Mouse (Mus musculus) embryonic facial prominence, embryonic 11.5 days (tissue): Measurements from ENCODE around the gene Grm8. TPM values are rescaled to one million over a fixed set of nuclear protein-coding genes. Genes with fewer than 3 reads are reported as not detected.

Experiments
- ATAC-seq: fragments of 200-750 bp; cut with Nextera tagmentation; replicated peaks from 2 replicates; pipeline ENCODE4 v1.8.0; 2017; ENCODE audit warnings: low read depth; ENCODE audit not compliant: insufficient number of reproducible peaks, low FRiP score, low TSS enrichment
- DNase-seq: peaks from one replicate; pipeline ENCODE4 v3.0.0-alpha.2; 2015; ENCODE audit warnings: low spot score
- H3K27ac ChIP-seq: fragments of 300-500 bp; sonication (generic); replicated peaks from 2 replicates; pipeline ENCODE4 v1.5.1; 2014; ENCODE audit warnings: mild to moderate bottlenecking, low read depth, low read length, control low read depth
- H3K27me3 ChIP-seq: fragments of 300-500 bp; sonication (generic); 2 replicates; pipeline ENCODE4 v1.6.1; 2014; ENCODE audit warnings: mild to moderate bottlenecking, low read length, moderate library complexity, mixed read lengths; ENCODE audit not compliant: control insufficient read depth, insufficient read depth
- H3K36me3 ChIP-seq: fragments of 300-500 bp; sonication (generic); replicated peaks from 2 replicates; pipeline ENCODE4 v1.6.1; 2014; ENCODE audit warnings: low read depth, mild to moderate bottlenecking, low read length, moderate library complexity, mixed read lengths; ENCODE audit not compliant: control insufficient read depth, insufficient read depth
- H3K4me1 ChIP-seq: fragments of 300-500 bp; sonication (generic); 2 replicates; pipeline ENCODE4 v1.6.1; 2014; ENCODE audit warnings: low read length, mixed read lengths; ENCODE audit not compliant: control insufficient read depth, insufficient read depth
- H3K4me2 ChIP-seq: fragments of 300-500 bp; sonication (generic); 2 replicates; pipeline ENCODE4 v1.6.1; 2014; ENCODE audit warnings: low read depth, mild to moderate bottlenecking, control low read depth, low read length, moderate library complexity
- H3K4me3 ChIP-seq: fragments of 300-500 bp; sonication (generic); 2 replicates; pipeline ENCODE4 v1.5.1; 2014; ENCODE audit warnings: low read depth, low read length, control low read depth
- H3K9ac ChIP-seq: fragments of 300-500 bp; sonication (generic); replicated peaks from 2 replicates; pipeline ENCODE4 v1.6.1; 2014; ENCODE audit warnings: mild to moderate bottlenecking, control low read depth, low read length
- H3K9me3 ChIP-seq: fragments of 300-500 bp; sonication (generic); replicated peaks from 2 replicates; pipeline ENCODE4 v1.6.1; 2016; ENCODE audit warnings: mild to moderate bottlenecking, low read length, inconsistent platforms, mixed read lengths; ENCODE audit not compliant: control insufficient read depth
- WGBS: fragments of 180-500 bp; shearing (Covaris S2); extraction: QIAGEN DNeasy Blood & Tissue Kit; methylation state at CpG from one replicate; pipeline ENCODE4 v1.1.7; 2014; 5-methylcytosine and 5-hydroxymethylcytosine counted together
- polyA plus RNA-seq: library from polyadenylated mRNA; unstranded; fragments of >200 nt; fragmentation: Nextera tagmentation; extraction: Ambion mirVana; gene quantifications from 2 replicates; pipeline ENCODE4 v1.2.1, GENCODE M21; 2014

Grm8 gene
- polyA plus RNA-seq, 1 experiment from 2014 or later = 1.2 TPM

DNA sequence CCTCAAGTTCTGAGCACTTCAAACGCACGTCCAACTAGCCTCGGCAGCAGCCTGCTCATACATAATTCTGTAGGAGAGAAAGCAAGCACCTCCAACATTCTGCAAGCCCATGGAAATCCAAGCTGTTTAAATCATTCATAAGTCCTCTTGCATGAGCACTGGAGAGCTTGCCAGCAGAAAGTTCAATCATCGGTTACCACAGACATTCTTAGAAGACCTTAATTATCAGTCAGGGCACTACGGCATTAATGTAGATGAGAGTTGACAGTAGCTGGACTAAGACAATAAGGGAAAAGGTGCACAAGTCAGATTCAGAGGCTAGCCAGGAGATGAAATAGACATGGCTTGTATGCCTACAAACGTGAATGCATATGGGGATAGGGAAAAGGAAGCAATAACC is 42.5 kb downstream of the Grm8 start:
- ATAC-seq (no peak), DNase-seq (no peak)
- H3K27ac ChIP-seq = no peak overlapping the region
- no peaks in the 10 kb centered on the region for H3K36me3 ChIP-seq
- H3K4me1 ChIP-seq = no peaks in the 10 kb centered on the region
- no peak overlapping the region for H3K4me3 ChIP-seq
- no peaks in the 10 kb centered on the region for H3K9me3 ChIP-seq
- no peaks in the 10 kb centered on the region for H3K27me3 ChIP-seq
- no peak overlapping the region for H3K9ac ChIP-seq
- H3K4me2 ChIP-seq = no peak overlapping the region
- WGBS = 88% methylated on average over 6 of the region's 6 CpGs

DNA sequence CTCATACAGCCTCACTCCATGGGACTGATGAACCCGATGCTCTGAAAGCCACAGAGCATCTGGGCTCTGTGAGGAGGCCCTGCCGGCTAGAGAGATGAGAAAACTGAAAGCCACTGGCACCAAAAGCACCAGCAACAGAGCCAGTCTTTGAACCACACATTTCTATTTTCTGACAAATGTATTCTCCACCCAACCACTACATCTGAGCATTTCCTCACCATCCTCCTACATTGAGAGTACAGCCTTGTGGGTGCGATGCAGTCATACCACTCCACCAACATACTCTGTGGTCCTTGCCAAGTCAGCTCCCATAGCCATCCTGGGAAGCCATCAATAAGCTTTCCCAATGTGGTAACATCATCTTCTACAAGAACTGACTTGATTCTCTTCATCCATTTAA is 43.1 kb downstream of the Grm8 start:
- WGBS = 95% methylated on average over 3 of the region's 3 CpGs
- ATAC-seq (no peak), DNase-seq (no peak)
- Histone ChIP-seq H3K9ac (no peak overlapping the region), H3K4me2 (no peak overlapping the region), H3K4me3 (no peak overlapping the region), H3K4me1 (no peaks in the 10 kb centered on the region), H3K36me3 (no peaks in the 10 kb centered on the region), H3K9me3 (no peaks in the 10 kb centered on the region), H3K27ac (no peak overlapping the region), H3K27me3 (no peaks in the 10 kb centered on the region)

DNA sequence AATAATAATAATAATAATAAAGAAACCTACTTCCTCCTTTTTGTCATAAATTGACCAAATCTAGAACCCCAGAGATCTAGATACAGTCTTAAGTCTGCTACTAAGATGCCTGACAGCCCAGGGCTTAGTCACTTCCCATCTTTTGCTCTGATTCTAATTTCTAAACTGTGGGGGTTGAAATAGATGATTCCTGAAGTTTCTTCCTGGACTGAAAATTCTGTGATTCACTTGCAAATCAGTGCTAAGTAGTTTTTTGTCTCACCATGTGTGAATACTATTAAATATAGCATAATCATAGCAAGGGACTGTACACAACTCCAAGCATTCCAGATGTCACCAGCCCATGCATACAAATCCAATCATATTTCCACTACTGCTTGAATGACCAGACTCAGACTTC is 44.0 kb downstream of the Grm8 start:
- Histone ChIP-seq H3K27ac (no peak overlapping the region), H3K36me3 (no peaks in the 10 kb centered on the region), H3K4me3 (no peak overlapping the region), H3K9ac (no peak overlapping the region), H3K27me3 (no peaks in the 10 kb centered on the region), H3K4me2 (no peak overlapping the region), H3K9me3 (no peaks in the 10 kb centered on the region), H3K4me1 (no peaks in the 10 kb centered on the region)
- ATAC-seq = no peak
- no peak for DNase-seq

GRCm38 (mm10) chr6:28075534-28075933 is 59.4 kb downstream of the Grm8 start:
- Histone ChIP-seq H3K9ac (no peak overlapping the region), H3K27me3 (no peaks in the 10 kb centered on the region), H3K4me3 (no peak overlapping the region), H3K9me3 (no peaks in the 10 kb centered on the region), H3K4me2 (no peak overlapping the region), H3K4me1 (no peaks in the 10 kb centered on the region), H3K36me3 (no peaks in the 10 kb centered on the region), H3K27ac (no peak overlapping the region)
- no peak for ATAC-seq
- no peak for DNase-seq
- WGBS = 78% methylated on average over 3 of the region's 3 CpGs

GRCm38 (mm10) chr6:28074470-28074869 is 60.5 kb downstream of the Grm8 start:
- Histone ChIP-seq H3K9me3 (no peaks in the 10 kb centered on the region), H3K27ac (no peak overlapping the region), H3K27me3 (no peaks in the 10 kb centered on the region), H3K4me2 (no peak overlapping the region), H3K4me1 (no peaks in the 10 kb centered on the region), H3K9ac (no peak overlapping the region), H3K36me3 (no peaks in the 10 kb centered on the region), H3K4me3 (no peak overlapping the region)
- no peak for ATAC-seq
- no peak for DNase-seq
- WGBS = 38% methylated on average over 3 of the region's 3 CpGs

GRCm38 (mm10) chr6:28051966-28052365 is 83.0 kb downstream of the Grm8 start:
- no peaks in the 10 kb centered on the region for H3K4me1 ChIP-seq
- no peaks in the 10 kb centered on the region for H3K27me3 ChIP-seq
- no peak overlapping the region for H3K4me2 ChIP-seq
- no peak overlapping the region for H3K27ac ChIP-seq
- H3K4me3 ChIP-seq = no peak overlapping the region
- DNase-seq (no peak), ATAC-seq (no peak)
- no peaks in the 10 kb centered on the region for H3K9me3 ChIP-seq
- H3K36me3 ChIP-seq = no peaks in the 10 kb centered on the region
- WGBS = 75% methylated on average over 2 of the region's 2 CpGs
- no peak overlapping the region for H3K9ac ChIP-seq

GRCm38 (mm10) chr6:28042339-28042738 is 92.6 kb downstream of the Grm8 start:
- 82% methylated on average over 3 of the region's 3 CpGs for WGBS
- no peaks in the 10 kb centered on the region for H3K9me3 ChIP-seq
- H3K27ac ChIP-seq = no peak overlapping the region
- no peaks in the 10 kb centered on the region for H3K4me1 ChIP-seq
- H3K4me3 ChIP-seq = no peak overlapping the region
- H3K27me3 ChIP-seq = no peaks in the 10 kb centered on the region
- no peak overlapping the region for H3K4me2 ChIP-seq
- DNase-seq = no peak
- H3K36me3 ChIP-seq = no peaks in the 10 kb centered on the region
- no peak overlapping the region for H3K9ac ChIP-seq
- no peak for ATAC-seq

DNA sequence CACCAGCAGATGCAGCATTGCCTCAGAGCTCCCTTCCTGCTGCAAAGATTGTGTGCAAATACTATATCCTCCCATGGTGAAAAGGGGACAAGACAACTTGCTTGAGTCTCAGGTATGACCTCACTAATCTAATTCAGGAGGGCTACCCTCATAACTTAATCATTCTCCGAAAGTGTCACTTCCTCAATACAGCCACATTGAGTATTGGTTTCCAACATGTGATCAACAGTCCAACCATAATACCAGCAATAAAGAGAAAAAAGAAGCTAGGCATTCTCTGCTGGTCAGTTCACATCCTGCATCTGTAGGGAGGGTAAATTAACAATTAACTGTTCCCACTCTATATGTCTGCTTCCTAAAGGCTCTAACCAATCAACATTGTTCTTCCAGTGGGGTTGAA is 94.2 kb downstream of the Grm8 start:
- 88% methylated on average over 1 of the region's 1 CpGs for WGBS
- no peak overlapping the region for H3K9ac ChIP-seq
- H3K27ac ChIP-seq = no peak overlapping the region
- no peaks in the 10 kb centered on the region for H3K9me3 ChIP-seq
- no peaks in the 10 kb centered on the region for H3K27me3 ChIP-seq
- H3K4me2 ChIP-seq = no peak overlapping the region
- no peaks in the 10 kb centered on the region for H3K36me3 ChIP-seq
- no peak overlapping the region for H3K4me3 ChIP-seq
- ATAC-seq = no peak
- no peak for DNase-seq
- no peaks in the 10 kb centered on the region for H3K4me1 ChIP-seq

- no peaks in the 10 kb centered on the region for H3K27me3 ChIP-seq
- no peak for ATAC-seq
- no peaks in the 10 kb centered on the region for H3K4me1 ChIP-seq
- WGBS = 92% methylated on average over 4 of the region's 4 CpGs
- H3K4me2 ChIP-seq = no peak overlapping the region
- H3K27ac ChIP-seq = no peak overlapping the region
- H3K36me3 ChIP-seq = no peaks in the 10 kb centered on the region
- H3K9me3 ChIP-seq = no peaks in the 10 kb centered on the region
- no peak for DNase-seq
- H3K9ac ChIP-seq = no peak overlapping the region
- H3K4me3 ChIP-seq = no peak overlapping the region
Measured at GRCm38 (mm10) chr6:28032006-28032405, 103.0 kb downstream of the Grm8 start.
